Mouse (Mus musculus): ENCODE measurements at regions not wholly inside any gene's neighbourhood (a gene's known extent, or its start where the extent isn't known, plus 50 kb on each side); places are given as distances from the start of the nearest gene placed in this dataset.

DNA sequence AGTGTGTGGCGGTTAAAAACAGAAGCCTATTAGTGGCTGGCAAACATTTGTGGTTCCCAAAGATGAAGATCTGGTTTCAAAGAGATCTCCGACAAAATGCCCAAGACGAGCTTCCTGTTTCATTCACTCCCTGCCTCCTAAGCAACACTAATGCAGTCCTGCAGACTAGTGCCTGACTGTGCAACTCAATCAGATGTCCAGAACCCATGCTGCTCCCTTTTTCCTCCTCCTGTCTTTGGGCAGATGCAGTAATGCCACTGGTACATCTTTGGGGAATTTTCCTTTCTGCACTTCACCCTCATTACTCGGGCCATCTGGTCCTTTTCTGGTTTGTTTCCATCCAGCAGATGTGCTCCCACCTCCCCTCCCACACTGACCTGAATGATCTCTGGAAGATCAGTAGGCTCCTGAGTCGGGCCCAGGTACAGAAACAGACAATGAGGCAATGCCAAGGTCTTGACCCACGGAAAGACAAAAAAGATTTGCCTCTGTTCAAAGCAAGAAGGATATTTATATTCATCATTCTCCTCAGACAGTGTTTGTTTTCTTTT is 771.0 kb downstream of the Mat2b start:
- no peak for DNase-seq (ENCODE audit: low spot score)
- Histone ChIP-seq H3K27ac (no peak overlapping the region), H3K4me3 (no peak overlapping the region), H3K27me3 (ENCODE audit: low read depth, poor library complexity, severe bottlenecking) (no peaks in the 10 kb centered on the region), H3K4me1 (peaks cover 6% of the 10 kb centered on the region), H3K9me3 (replicated peaks) (no peaks in the 10 kb centered on the region), H3K36me3 (no peaks in the 10 kb centered on the region)
- 20% methylated on average over 6 of the region's 6 CpGs for WGBS

DNA sequence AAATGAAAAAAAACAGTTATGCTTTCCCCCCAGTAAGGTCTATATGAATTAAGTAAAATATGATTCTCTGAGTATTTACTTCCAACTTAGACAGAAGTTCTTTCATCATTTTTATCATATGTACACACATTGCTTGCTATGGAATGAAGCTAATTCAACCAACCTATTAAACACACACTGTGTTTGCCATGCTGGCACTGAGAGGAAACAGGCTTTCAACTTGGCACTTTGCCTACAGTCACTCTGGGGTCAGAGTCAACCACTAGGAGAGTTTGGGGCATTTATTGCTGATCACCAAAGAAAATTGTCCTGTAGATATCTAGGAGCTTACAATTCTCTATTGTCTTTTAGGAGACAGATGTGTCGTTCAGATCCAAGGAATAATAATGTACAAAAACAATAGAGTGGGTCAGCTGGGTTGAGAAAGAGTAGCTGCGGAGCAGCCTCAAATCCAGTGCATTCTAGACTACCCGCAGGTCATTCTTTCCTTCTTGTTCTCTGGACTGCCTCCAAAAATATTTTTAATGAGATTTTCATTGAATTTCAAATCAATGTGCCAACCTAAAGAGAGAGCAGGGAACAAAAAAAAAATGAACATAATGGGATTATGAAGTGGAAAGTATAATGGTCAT is 777.2 kb downstream of the Mat2b start:
- no peak for DNase-seq (ENCODE audit: low spot score)
- H3K36me3 ChIP-seq = no peaks in the 10 kb centered on the region
- no peaks in the 10 kb centered on the region for H3K9me3 ChIP-seq (replicated peaks)
- no peaks in the 10 kb centered on the region for H3K4me1 ChIP-seq
- 94% methylated on average over 3 of the region's 3 CpGs for WGBS
- no peak overlapping the region for H3K27ac ChIP-seq
- no peaks in the 10 kb centered on the region for H3K27me3 ChIP-seq (ENCODE audit: low read depth, poor library complexity, severe bottlenecking)
- H3K4me3 ChIP-seq = no peak overlapping the region

DNA sequence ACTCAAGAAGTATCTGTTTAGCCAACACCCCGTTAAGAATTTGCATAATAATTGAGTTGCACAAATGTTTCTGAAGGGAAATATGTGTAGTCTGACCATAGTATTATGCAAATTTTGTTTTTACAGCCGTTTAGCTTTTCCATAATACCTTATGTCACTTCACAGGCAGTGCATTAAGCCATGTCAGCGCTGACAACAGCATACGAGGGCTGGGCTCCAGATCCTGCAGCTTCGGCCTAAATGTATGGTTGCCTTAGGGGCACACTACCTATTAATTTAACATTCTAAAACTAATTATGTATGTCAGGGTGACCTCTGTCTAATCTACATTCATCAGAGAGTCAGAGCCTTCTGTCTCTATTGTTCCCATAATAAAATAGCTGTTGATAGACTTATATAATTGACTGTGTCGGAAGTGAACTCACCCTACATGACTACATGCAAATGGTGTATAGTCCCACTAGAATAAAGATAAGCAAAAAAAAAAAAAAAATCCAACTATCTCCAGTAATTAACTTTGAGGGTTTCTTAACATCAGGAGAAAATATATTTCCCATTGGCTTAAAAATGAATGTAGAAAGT is 795.3 kb downstream of the Mat2b start:
- H3K36me3 ChIP-seq = no peaks in the 10 kb centered on the region
- peaks cover 8% of the 10 kb centered on the region for H3K4me1 ChIP-seq
- DNase-seq (ENCODE audit: low spot score) = no peak
- H3K4me3 ChIP-seq = no peak overlapping the region
- no peaks in the 10 kb centered on the region for H3K27me3 ChIP-seq (ENCODE audit: low read depth, poor library complexity, severe bottlenecking)
- H3K9me3 ChIP-seq (replicated peaks) = no peaks in the 10 kb centered on the region
- 70% methylated on average over 6 of the region's 6 CpGs for WGBS
- H3K27ac ChIP-seq = no peak overlapping the region

DNA sequence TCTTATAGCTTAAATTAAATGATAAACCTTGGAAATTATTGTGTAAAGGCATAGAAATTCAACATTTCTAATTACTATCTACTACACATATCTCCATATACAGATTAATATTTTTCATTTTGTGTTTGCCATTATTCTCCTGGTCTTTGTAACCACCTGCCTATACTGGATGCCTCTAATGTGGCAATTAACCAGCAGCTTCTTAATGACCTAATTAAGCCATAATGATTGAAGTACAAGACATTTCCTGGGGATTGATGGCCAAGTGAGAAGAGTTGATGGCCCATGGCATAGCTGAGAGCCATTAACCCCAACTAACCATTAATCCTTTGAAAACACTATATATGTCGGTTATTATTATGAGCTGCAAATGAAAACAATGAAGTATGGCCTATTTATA is 811.7 kb downstream of the Mat2b start:
- Histone ChIP-seq H3K4me1 (no peaks in the 10 kb centered on the region), H3K27ac (no peak overlapping the region), H3K27me3 (ENCODE audit: low read depth, poor library complexity, severe bottlenecking) (no peaks in the 10 kb centered on the region), H3K9me3 (replicated peaks) (no peaks in the 10 kb centered on the region), H3K4me3 (no peak overlapping the region), H3K36me3 (no peaks in the 10 kb centered on the region)
- 84% methylated on average over 1 of the region's 1 CpGs for WGBS
- no peak for DNase-seq (ENCODE audit: low spot score)

DNA sequence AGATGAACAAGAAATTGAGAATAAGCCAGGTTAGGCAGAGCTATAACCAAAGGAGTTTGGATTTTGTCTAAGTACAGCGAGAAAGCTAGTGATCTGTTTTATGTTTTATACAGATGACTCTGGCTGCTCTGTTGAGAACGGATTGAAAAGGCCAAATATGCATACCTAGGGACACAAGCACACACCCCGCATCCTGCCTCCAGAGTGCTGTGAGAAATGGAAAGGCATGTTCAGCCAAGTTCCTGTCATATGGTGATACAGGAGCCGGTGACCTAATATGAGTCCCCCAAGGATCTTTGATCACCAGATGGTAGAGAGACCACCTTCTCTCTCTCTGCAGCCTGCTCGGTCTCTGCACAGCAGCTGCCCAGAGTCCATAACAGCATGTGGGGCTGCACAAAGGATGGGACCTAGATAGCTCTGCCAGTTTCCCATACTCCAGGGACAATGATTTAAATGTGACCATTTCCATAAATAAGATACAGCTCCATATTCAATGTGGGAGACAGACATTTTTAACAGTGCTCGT is 826.5 kb downstream of the Mat2b start:
- no peaks in the 10 kb centered on the region for H3K27me3 ChIP-seq (ENCODE audit: low read depth, poor library complexity, severe bottlenecking)
- no peak for DNase-seq (ENCODE audit: low spot score)
- 85% methylated on average over 6 of the region's 6 CpGs for WGBS
- no peak overlapping the region for H3K4me3 ChIP-seq
- no peaks in the 10 kb centered on the region for H3K36me3 ChIP-seq
- no peaks in the 10 kb centered on the region for H3K9me3 ChIP-seq (replicated peaks)
- H3K4me1 ChIP-seq = no peaks in the 10 kb centered on the region
- H3K27ac ChIP-seq = no peak overlapping the region

Measured in limb, embryonic 10.5 days (tissue).